ENCODE assay signal across 30 mouse cellular contexts in genomic region chr1:86119549-86119948, GRCm38 (mm10). TPM values are rescaled to one million over a fixed set of nuclear protein-coding genes. Genes with fewer than 3 reads are reported as not detected.
"Had no signal": no experiment of that assay in that cellular context is flagged by ENCODE, and none has a peak within 500 bp of the region (broad histone marks: within the 10 kb centered on the region; RNA-seq: fewer than 3 reads in every experiment).

No protein-coding gene starts in this region.

- H3K27ac ChIP-seq: gastrocnemius, adult 2 months; heart, adult 2 months; hindbrain, embryonic 10.5 days; hindbrain, embryonic 12.5 days; hindbrain, embryonic 14.5 days; intestine, embryonic 15.5 days; layer of hippocampus, adult 2 months; left cerebral cortex, adult 2 months; limb, embryonic 10.5 days; limb, embryonic 12.5 days; liver, embryonic 13.5 days; liver, embryonic 15.5 days had no signal

- DNase-seq: gastrocnemius, adult 2 months; gastrocnemius, postnatal 10 days; gastrocnemius, postnatal 25 days; heart, adult 2 months; heart, postnatal 10 days; heart, postnatal 4 days; kidney, adult 2 months; kidney, postnatal 25 days; kidney, postnatal 4 days; liver; liver, embryonic 13.5 days had no signal

- H3K4me1 ChIP-seq: heart, embryonic 12.5 days; hindbrain, embryonic 10.5 days; hindbrain, embryonic 12.5 days; intestine, embryonic 15.5 days; limb, embryonic 10.5 days; limb, embryonic 12.5 days; liver, embryonic 13.5 days; liver, embryonic 15.5 days had no signal

- H3K9ac ChIP-seq: heart, embryonic 12.5 days; hindbrain, embryonic 12.5 days; hindbrain, embryonic 14.5 days; intestine, embryonic 15.5 days; limb, embryonic 12.5 days; liver, embryonic 13.5 days; liver, embryonic 15.5 days had no signal

- H3K4me2 ChIP-seq: heart, embryonic 12.5 days; hindbrain, embryonic 12.5 days; hindbrain, embryonic 14.5 days; intestine, embryonic 15.5 days; limb, embryonic 12.5 days; liver, embryonic 11.5 days; liver, embryonic 13.5 days; liver, embryonic 15.5 days had no signal

- H3K4me3 ChIP-seq: gastrocnemius, adult 2 months; heart, adult 2 months; heart, embryonic 12.5 days; hindbrain, embryonic 10.5 days; hindbrain, embryonic 12.5 days; intestine, embryonic 15.5 days; layer of hippocampus, adult 2 months; left cerebral cortex, adult 2 months; limb, embryonic 10.5 days; limb, embryonic 12.5 days; liver, embryonic 13.5 days; liver, embryonic 15.5 days had no signal

- H3K27me3 ChIP-seq: heart, embryonic 12.5 days; hindbrain, embryonic 12.5 days; intestine, embryonic 15.5 days; limb, embryonic 12.5 days; liver, embryonic 13.5 days; liver, embryonic 15.5 days had no signal

- ATAC-seq: hindbrain, embryonic 16.5 days; inflammation-experienced regulatory T-cells, adult 6 months; intestine, embryonic 15.5 days; intestine, postnatal 0 days had no signal

- H3K9me3 ChIP-seq: heart, embryonic 12.5 days; hindbrain, embryonic 10.5 days; hindbrain, embryonic 12.5 days; intestine, embryonic 15.5 days; limb, embryonic 10.5 days; limb, embryonic 12.5 days; liver, embryonic 13.5 days; liver, embryonic 15.5 days had no signal

RNA-seq across cellular contexts. Expression of gene Htr2b, which starts 7.8 kb away (rescaled TPM):
- total RNA-seq: gastrocnemius, adult 2 months; granulocyte monocyte progenitor cell, adult 5-6 weeks; heart, postnatal 4 days; layer of hippocampus, adult 2 months; layer of hippocampus, postnatal 25 days; left cerebral cortex, postnatal 36 days had no signal

RNA-seq across cellular contexts. Expression of gene Gm21972, which starts 13.9 kb away (rescaled TPM):
- polyA plus RNA-seq: heart, adult 2 months; heart, embryonic 14.5 days; heart, embryonic 16.5 days; hindbrain, embryonic 10.5 days; inflammation-experienced regulatory T-cells, adult 6 months; intestine, embryonic 15.5 days; kidney, adult 2 months; limb, embryonic 10.5 days; liver, embryonic 11.5 days; liver, embryonic 15.5 days had no signal
